Mouse (Mus musculus): ENCODE measurements around the gene Ppp2r5c. TPM values are rescaled to one million over a fixed set of nuclear protein-coding genes. Genes with fewer than 3 reads are reported as not detected.

Gene Ppp2r5c
- polyA plus RNA-seq, 1 experiment = 22.8 TPM

- TF ChIP-seq POLR2A (IDR thresholded peaks at IDR 0.05; ENCODE audit: low read depth, low read length) (no peak), CTCF (IDR thresholded peaks at IDR 0.05; ENCODE audit: extremely low read depth, insufficient read depth, insufficient read length, insufficient replicate concordance) (no peak)
- H3K4me1 ChIP-seq (ENCODE audit: control insufficient read depth, insufficient read depth, insufficient read length) = no peaks in the 10 kb centered on the region
Measured at GRCm38 (mm10) chr12:110609153-110609497, 162.2 kb downstream of the Ppp2r5c start.

GRCm38 (mm10) chr12:110610713-110611112, 163.8 kb downstream of the Ppp2r5c start:
- no peak for DNase-seq (ENCODE audit: low read depth in 1 of 2, low spot score in 2 of 2)
- H3K4me1 ChIP-seq (ENCODE audit: control insufficient read depth, insufficient read depth, insufficient read length) = no peaks in the 10 kb centered on the region
- no peak overlapping the region for H3K27ac ChIP-seq (ENCODE audit: insufficient read depth, low read length)
- H3K4me3 ChIP-seq (ENCODE audit: extremely low read depth, insufficient read depth, insufficient read length) = no peak overlapping the region
- H3K27me3 ChIP-seq (ENCODE audit: control insufficient read depth, insufficient read depth, low read length) = no peaks in the 10 kb centered on the region
- peaks cover 17% of the 10 kb centered on the region for H3K36me3 ChIP-seq (ENCODE audit: control insufficient read depth, insufficient read depth, low read length)
- WGBS = 86% methylated on average over 2 of the region's 2 CpGs
- TF ChIP-seq POLR2A (IDR thresholded peaks at IDR 0.05; ENCODE audit: low read depth, low read length) = no peak
- TF ChIP-seq CTCF (IDR thresholded peaks at IDR 0.05; ENCODE audit: extremely low read depth, insufficient read depth, insufficient read length, insufficient replicate concordance) = no peak

More at GRCm38 (mm10) chr12:110609153-110609497, 162.2 kb downstream of the Ppp2r5c start:
- Histone ChIP-seq H3K4me3 (ENCODE audit: extremely low read depth, insufficient read depth, insufficient read length) (no peak overlapping the region), H3K27ac (ENCODE audit: insufficient read depth, low read length) (no peak overlapping the region), H3K36me3 (ENCODE audit: control insufficient read depth, insufficient read depth, low read length) (peaks cover 5% of the 10 kb centered on the region), H3K27me3 (ENCODE audit: control insufficient read depth, insufficient read depth, low read length) (no peaks in the 10 kb centered on the region)
- no peak for DNase-seq (ENCODE audit: low read depth in 1 of 2, low spot score in 2 of 2)
- WGBS = 76% methylated on average over 9 of the region's 9 CpGs

- DNase-seq (ENCODE audit: low read depth in 1 of 2, low spot score in 2 of 2) = no peak
- Histone ChIP-seq H3K27me3 (ENCODE audit: control insufficient read depth, insufficient read depth, low read length) (no peaks in the 10 kb centered on the region), H3K36me3 (ENCODE audit: control insufficient read depth, insufficient read depth, low read length) (peaks cover 87% of the 10 kb centered on the region), H3K4me3 (ENCODE audit: extremely low read depth, insufficient read depth, insufficient read length) (no peak overlapping the region), H3K4me1 (ENCODE audit: control insufficient read depth, insufficient read depth, insufficient read length) (no peaks in the 10 kb centered on the region), H3K27ac (ENCODE audit: insufficient read depth, low read length) (no peak overlapping the region)
- TF ChIP-seq CTCF (IDR thresholded peaks at IDR 0.05; ENCODE audit: extremely low read depth, insufficient read depth, insufficient read length, insufficient replicate concordance) = no peak
- no peak for TF ChIP-seq POLR2A (IDR thresholded peaks at IDR 0.05; ENCODE audit: low read depth, low read length)
- 97% methylated on average over 11 of the region's 11 CpGs for WGBS
Measured at GRCm38 (mm10) chr12:110630056-110630455, 183.1 kb downstream of the Ppp2r5c start.

Other genes starting within 250 kb of the Ppp2r5c start
- 0.04 and 0.08 TPM in 2 replicates for gene Dio3, start 168.1 kb upstream of the Ppp2r5c start, polyA plus RNA-seq (2012; rRNA removed)
- gene Dync1h1, start 154.3 kb downstream of the Ppp2r5c start, polyA plus RNA-seq (2012; rRNA removed) = 224 and 235 TPM in 2 replicates
- gene 1700001K19Rik, start 235.5 kb downstream of the Ppp2r5c start, polyA plus RNA-seq (2012; rRNA removed) = not detected in 2 replicates

Data from spleen, adult 2 months (tissue).